Mouse (Mus musculus) stomach, embryonic 14.5 days (tissue): ENCODE measurements around the gene Gm5934. TPM values are rescaled to one million over a fixed set of nuclear protein-coding genes. Genes with fewer than 3 reads are reported as not detected.
"Not testable (repeated sequence)": the region's sequence is repeated elsewhere in the genome, so short reads cannot be mapped to it uniquely, and the experiment has no call there.

ENCODE experiments used
- ATAC-seq: fragments of 200-750 bp; cut with Nextera tagmentation; 2 replicates; pipeline ENCODE4 v1.8.0; 2017; ENCODE audit warnings: low read depth, moderate TSS enrichment; ENCODE audit not compliant: insufficient number of reproducible peaks, insufficient read depth, low FRiP score
- H3K27ac ChIP-seq: fragments of 300-500 bp; sonication (generic); 2 replicates; pipeline ENCODE4 v1.5.1; 2014; ENCODE audit warnings: mild to moderate bottlenecking, low read length, moderate library complexity, mixed read lengths
- H3K27me3 ChIP-seq: fragments of 300-500 bp; sonication (generic); 2 replicates; pipeline ENCODE4 v1.6.1; 2014; ENCODE audit warnings: low read length, control low read depth, mixed read lengths; ENCODE audit not compliant: control insufficient read depth, insufficient read depth
- H3K36me3 ChIP-seq: fragments of 300-500 bp; sonication (generic); 2 replicates; pipeline ENCODE4 v1.6.1; 2014; ENCODE audit warnings: mild to moderate bottlenecking, control low read depth, low read length, moderate library complexity, mixed read lengths; ENCODE audit not compliant: control insufficient read depth, insufficient read depth
- H3K4me1 ChIP-seq: fragments of 300-500 bp; sonication (generic); 2 replicates; pipeline ENCODE4 v1.6.1; 2014; ENCODE audit warnings: low read length, control low read depth, mixed read lengths; ENCODE audit not compliant: control insufficient read depth, insufficient read depth
- H3K4me2 ChIP-seq: fragments of 300-500 bp; sonication (generic); replicated peaks from 2 replicates; pipeline ENCODE4 v1.6.1; 2014; ENCODE audit warnings: low read depth, low read length, control low read depth
- H3K4me3 ChIP-seq: fragments of 300-500 bp; sonication (generic); 2 replicates; pipeline ENCODE4 v1.5.1; 2014; ENCODE audit warnings: low read depth, low read length, control low read depth
- H3K9ac ChIP-seq: fragments of 300-500 bp; sonication (generic); replicated peaks from 2 replicates; pipeline ENCODE4 v1.6.1; 2014; ENCODE audit warnings: low read depth, mild to moderate bottlenecking, control low read depth, low read length, moderate library complexity, mixed read lengths
- H3K9me3 ChIP-seq: fragments of 300-500 bp; sonication (generic); 2 replicates; pipeline ENCODE4 v1.6.1; 2016; ENCODE audit warnings: low read depth, low read length, control low read depth; ENCODE audit not compliant: control insufficient read depth
- WGBS: fragments of 180-500 bp; shearing (Covaris S2); extraction: QIAGEN DNeasy Blood & Tissue Kit; methylation state at CpG from one replicate; pipeline ENCODE4 v1.1.7; 2014; 5-methylcytosine and 5-hydroxymethylcytosine counted together
- polyA plus RNA-seq: library from polyadenylated mRNA; unstranded; fragments of >200 nt; fragmentation: Nextera tagmentation; extraction: Ambion mirVana; gene quantifications from 2 replicates; pipeline ENCODE4 v1.2.1, GENCODE M21; 2014

Gm5934 gene
- polyA plus RNA-seq: not detected in 2 replicates

GRCm38 (mm10) chrX:24500660-24501059 lies at the start of gene Gm5934:
Gene Gm5934 (minus strand): TSS chrX:24500760.
- not testable (repeated sequence) for H3K9me3 ChIP-seq, H3K9ac ChIP-seq, H3K4me2 ChIP-seq, H3K27me3 ChIP-seq, H3K4me3 ChIP-seq, H3K27ac ChIP-seq, H3K36me3 ChIP-seq, ATAC-seq, H3K4me1 ChIP-seq
- WGBS: 81% methylated on average over 5 of the region's 5 CpGs

Other genes with a start within 250 kb of the Gm5934 start
- not detected in 2 replicates for gene Gm4297, start 74.1 kb upstream of the Gm5934 start, polyA plus RNA-seq